Mouse (Mus musculus): ENCODE results near the gene Rasef. TPM values are rescaled to one million over a fixed set of nuclear protein-coding genes. Genes with fewer than 3 reads are reported as not detected.
"Not testable (repeated sequence)": the region's sequence is repeated elsewhere in the genome, so short reads cannot be mapped to it uniquely, and the experiment has no call there.

The Rasef gene
- total RNA-seq (2017) = not detected in 2 replicates

DNA sequence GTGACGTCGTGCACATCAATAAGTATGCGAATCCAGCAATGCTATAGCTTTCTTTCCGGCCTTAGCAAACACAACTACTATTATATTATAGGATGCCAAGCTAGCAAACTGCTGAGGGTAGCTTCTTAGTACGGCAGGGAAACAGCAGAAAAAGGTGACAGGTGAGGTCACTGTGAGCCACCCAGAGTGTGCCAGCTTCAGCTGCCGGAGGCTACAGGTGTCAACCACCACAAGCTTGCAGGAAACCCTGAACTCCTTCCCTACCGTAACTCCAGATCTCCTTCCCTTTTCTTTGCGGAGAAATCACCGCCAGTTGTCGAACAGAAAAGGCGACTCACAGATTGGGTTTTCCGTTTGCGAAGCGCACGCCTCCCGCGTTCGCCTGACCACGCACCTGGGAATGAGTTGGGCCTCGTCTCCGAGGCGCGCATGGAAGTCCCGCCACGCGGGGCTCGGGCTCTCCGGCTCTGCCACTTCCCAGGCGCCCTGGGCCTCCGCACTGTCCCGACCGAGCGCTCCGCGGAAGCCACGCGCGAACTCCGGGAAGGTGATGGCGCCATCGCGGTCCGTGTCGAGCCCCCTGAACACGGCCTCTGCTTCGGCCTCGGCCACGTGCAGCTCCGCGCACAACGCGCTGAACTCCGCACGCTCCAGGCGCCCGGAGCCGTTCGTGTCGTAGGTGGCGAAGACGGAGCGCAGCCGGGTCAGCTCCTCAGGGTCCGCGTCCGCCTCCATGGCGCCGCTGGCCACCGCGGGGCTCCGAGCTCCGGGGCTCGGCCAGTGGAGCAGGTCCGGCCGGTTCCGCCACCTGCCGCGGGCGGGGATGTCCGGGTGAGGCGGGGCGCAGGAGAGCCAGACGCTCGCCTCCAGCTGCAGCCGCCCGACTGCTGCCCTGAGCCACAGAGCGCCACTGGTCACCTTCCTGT, at the start of gene Rasef:
TSS of gene Rasef (minus strand) at position 735 of the 926 bp plus-strand sequence.
- ATAC-seq (replicated peaks in 1 of 2; ENCODE audit: insufficient read depth in 1 of 2, low FRiP score in 2 of 2, low TSS enrichment in 1 of 2, low read depth in 1 of 2, poor library complexity in 2 of 2, severe bottlenecking in 2 of 2) = 0 out of 4 replicates have a peak, but pooled peaks of 1 of the 2 experiments have one; percentile 10

DNA sequence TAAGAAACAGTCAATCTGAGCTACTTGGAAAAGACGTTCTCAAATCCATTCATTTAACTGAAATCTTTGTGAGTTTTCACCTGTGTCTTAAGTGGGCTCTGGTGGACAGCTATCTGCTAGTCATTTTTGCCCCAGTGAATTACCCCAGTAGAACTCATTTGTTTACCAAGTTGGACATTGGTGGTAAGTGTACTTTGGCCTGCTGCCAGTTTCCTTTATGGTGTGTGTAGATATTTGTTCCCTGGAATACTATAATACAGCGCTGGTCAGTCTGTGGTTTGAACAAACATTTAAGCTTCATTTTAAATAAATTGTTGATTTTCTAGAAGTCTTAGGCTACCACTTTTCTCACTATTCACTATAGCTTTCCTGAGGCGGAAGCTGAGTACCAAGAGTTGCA, 35.8 kb upstream of the Rasef start:
- ATAC-seq (replicated peaks in 1 of 2; ENCODE audit: insufficient read depth in 1 of 2, low FRiP score in 2 of 2, low TSS enrichment in 1 of 2, low read depth in 1 of 2, poor library complexity in 2 of 2, severe bottlenecking in 2 of 2) = no peak

DNA sequence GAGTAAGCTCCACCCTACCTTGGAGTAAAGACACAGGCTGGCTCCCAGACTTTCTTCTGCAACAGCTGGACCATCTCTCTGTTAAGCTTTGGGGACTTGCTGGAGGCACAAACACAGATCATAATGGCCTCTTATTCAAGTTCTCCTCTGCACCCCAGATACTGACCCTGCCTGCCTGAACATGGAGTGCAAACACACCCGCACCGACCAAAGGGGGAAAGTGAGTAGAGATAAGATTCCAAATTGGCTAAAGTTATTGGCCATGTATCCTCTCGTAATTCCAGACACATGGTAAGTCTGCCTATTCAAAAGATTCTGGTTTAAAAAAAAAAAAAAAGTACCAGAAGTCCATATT, 369 bp upstream of the Rasef start:
- no peak for ATAC-seq (replicated peaks in 1 of 2; ENCODE audit: insufficient read depth in 1 of 2, low FRiP score in 2 of 2, low TSS enrichment in 1 of 2, low read depth in 1 of 2, poor library complexity in 2 of 2, severe bottlenecking in 2 of 2)

DNA sequence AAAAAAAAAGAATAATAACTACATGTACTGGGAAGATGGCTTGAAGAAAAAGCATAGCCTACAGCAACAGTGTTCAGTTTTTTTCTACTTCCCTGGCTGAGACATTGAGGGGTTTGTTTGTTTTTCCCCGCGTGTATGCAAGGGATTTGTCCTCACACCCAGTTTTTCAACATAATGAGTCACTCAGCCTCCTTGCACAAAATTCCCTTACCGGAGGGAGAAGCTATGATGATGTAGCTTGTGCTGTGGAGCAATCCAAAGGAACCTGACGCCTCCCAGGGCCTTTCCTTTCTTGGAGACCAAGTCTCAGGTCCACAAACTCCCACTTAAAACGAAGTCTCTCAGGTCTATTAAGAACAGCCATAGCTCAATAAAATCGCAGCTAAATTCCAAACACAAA, 1.3 kb downstream of the Rasef start:
- ATAC-seq (replicated peaks in 1 of 2; ENCODE audit: insufficient read depth in 1 of 2, low FRiP score in 2 of 2, low TSS enrichment in 1 of 2, low read depth in 1 of 2, poor library complexity in 2 of 2, severe bottlenecking in 2 of 2) = no peak

DNA sequence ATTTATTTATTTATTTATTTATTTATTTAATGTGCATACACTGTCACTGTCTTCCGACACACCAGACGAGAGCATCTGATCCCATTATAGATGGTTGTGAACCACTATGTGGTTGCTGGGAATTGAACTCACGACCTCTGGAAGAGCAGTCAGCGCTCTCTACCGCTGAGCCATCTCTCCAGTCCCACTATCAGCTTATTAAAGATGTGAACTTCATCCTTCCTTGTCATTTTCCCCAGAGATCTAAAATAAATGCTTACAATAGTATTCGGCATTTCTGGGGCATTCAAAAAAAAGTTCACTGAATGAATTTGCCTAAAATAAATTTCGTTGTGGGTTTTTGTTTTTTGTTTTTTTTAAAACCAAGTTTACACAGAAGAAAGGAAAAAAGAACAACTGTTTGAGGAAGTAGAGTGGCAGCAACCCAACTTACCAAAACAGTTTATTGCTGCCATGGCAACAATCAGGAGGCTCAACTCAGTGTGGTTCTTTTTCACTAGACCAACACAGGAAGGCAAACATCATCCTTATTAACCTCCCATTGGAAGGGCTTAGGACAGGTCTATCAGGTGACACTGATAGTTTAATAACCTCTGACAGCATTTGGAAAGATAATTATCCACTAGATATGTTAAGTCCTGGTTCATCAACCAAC, 2.6 kb downstream of the Rasef start:
- peak; percentile 7 to 37; a peak in 1 of 4 replicates for ATAC-seq (replicated peaks in 1 of 2; ENCODE audit: insufficient read depth in 1 of 2, low FRiP score in 2 of 2, low TSS enrichment in 1 of 2, low read depth in 1 of 2, poor library complexity in 2 of 2, severe bottlenecking in 2 of 2)

DNA sequence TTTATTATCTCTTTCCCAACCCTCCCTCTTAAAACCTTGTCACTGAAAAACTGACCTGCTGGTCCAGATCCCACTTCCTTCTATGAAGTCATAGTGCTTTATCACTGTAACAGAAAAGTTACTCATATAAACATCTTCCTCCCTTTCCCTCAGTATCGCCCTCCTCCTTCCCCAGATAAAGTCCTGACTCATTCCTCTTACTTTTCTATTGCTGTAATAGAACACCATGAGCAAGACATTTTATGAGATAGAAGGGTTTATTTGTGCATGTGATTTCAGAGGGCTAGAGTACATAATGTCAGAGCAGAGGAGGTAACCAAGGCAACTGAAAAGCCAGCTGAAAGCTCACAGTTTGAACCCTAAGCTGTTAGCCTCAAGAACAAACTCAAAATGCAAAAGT, 6.6 kb downstream of the Rasef start:
- no peak for ATAC-seq (replicated peaks in 1 of 2; ENCODE audit: insufficient read depth in 1 of 2, low FRiP score in 2 of 2, low TSS enrichment in 1 of 2, low read depth in 1 of 2, poor library complexity in 2 of 2, severe bottlenecking in 2 of 2)

DNA sequence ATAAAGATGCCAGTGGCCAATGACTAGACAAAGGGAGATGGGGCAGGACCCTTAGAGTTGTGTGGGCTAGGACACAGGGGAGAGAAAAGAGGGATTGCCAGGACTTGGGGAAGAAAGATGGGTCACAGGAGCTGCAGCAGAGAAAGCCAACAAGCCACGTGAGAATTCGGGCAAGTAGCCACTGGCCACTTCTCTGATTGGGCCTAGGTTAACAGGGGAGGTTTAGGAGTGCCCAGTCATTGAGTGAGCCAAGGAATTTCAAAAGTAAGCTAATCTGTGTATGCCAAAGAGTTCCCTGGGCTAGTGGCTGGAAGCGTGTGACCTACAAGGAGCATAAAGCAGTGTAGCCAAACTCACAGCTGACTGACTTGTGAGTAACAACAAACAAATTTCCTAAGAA, 9.7 kb downstream of the Rasef start:
- ATAC-seq (replicated peaks in 1 of 2; ENCODE audit: insufficient read depth in 1 of 2, low FRiP score in 2 of 2, low TSS enrichment in 1 of 2, low read depth in 1 of 2, poor library complexity in 2 of 2, severe bottlenecking in 2 of 2) = no peak

DNA sequence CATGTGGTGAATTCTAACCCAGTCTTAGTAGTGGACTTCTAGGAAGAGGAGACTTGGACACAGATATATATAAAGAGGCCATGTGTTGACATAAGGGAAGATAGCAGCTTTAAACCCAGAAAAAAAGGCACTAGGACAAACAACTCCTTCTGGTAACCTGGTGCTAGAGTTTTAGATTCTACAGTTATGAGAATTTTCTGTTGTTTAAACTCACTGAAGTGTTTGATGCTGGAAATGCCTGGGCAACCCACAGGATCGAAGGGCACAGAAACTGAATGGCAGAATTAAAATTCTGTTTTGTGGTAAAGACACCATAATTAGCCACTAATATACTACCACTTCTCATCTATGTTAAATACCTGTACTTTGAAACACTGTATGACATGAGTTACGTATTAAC, 15.5 kb downstream of the Rasef start:
- no peak for ATAC-seq (replicated peaks in 1 of 2; ENCODE audit: insufficient read depth in 1 of 2, low FRiP score in 2 of 2, low TSS enrichment in 1 of 2, low read depth in 1 of 2, poor library complexity in 2 of 2, severe bottlenecking in 2 of 2)

DNA sequence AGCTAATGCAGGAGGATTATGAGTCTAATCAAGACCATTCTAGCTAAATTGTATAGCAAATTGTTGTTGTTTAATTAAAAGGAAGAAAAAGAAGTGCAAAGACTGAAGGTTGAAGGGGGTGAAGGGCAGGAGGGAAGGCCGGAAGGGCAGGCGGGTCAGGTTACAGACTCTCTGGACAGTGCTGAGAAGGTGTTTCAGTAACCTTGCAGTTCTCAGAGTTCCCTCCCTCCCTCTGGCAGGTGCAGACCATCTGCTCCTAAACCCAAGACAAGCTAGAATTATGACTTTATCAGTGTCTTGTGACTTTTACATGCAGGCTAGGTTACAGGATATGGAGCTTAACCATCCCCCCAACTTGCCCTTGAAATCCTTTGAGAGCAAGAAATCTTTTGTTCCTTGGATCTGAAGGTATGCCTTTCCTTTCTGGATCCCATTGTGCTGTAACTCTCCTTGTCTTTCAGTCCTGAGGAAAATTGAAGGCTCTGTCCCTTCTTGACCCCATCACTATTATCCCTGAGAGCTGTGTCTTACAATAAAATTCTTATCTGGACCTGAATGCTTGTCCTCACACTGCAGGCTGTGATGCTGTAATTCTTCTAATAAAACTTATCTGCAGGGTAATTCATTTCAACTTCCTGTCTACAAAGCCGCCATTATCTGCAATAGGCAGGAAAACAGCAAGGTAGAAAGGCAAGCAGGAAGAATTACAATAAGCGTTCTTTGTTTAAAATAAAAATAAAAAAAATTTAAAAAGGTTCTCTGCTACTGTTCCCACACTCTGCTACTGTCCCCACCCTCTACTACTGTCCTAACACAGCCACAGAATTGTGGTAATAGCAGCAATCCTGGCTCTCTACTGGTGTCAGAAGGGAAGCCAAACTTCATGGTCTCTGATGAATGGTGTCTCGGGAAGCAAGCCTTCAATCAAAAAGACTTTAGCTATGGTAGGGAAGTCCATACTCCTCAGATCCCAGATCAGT, 16.7 kb downstream of the Rasef start:
- no peak for ATAC-seq (replicated peaks in 1 of 2; ENCODE audit: insufficient read depth in 1 of 2, low FRiP score in 2 of 2, low TSS enrichment in 1 of 2, low read depth in 1 of 2, poor library complexity in 2 of 2, severe bottlenecking in 2 of 2)

DNA sequence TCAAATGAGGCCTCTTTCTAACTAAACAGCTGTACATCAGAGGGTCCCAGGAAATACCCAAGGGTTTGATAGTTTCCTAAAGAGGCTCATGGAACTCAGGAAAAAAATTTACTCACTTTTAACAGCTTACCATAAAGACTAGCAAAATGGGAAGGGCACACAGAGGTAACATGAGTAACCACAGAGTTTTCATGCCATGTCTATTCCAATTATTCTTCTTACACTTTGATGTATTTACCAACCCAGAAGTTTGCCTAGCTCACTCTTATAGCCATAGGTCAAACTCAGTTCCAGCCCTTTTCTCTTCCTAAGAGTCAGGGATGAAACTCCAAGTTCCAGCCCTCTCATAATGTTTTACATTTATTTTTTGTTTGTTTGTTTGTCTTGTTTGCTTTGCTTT, 18.8 kb downstream of the Rasef start:
- no peak for ATAC-seq (replicated peaks in 1 of 2; ENCODE audit: insufficient read depth in 1 of 2, low FRiP score in 2 of 2, low TSS enrichment in 1 of 2, low read depth in 1 of 2, poor library complexity in 2 of 2, severe bottlenecking in 2 of 2)

DNA sequence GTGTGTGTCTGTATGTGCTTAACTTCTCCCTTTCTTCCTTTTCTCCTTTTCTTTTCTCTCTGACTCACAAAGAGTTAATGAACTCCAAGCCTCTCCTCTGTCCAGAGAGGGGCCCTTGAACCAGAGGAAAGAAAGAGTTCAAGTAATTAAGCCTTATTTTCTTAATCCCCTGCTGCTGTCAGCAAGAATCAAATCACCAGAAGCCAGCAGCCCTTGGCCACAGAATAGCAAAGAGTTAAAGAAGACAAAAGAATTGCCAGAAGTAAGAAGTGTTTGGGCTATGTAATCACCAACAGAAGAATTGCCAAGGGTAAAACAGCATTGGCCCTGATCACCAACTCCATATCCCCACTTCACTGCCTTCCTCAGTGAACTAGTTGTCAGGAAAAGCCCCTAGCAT, 20.2 kb downstream of the Rasef start:
- no peak for ATAC-seq (replicated peaks in 1 of 2; ENCODE audit: insufficient read depth in 1 of 2, low FRiP score in 2 of 2, low TSS enrichment in 1 of 2, low read depth in 1 of 2, poor library complexity in 2 of 2, severe bottlenecking in 2 of 2)

DNA sequence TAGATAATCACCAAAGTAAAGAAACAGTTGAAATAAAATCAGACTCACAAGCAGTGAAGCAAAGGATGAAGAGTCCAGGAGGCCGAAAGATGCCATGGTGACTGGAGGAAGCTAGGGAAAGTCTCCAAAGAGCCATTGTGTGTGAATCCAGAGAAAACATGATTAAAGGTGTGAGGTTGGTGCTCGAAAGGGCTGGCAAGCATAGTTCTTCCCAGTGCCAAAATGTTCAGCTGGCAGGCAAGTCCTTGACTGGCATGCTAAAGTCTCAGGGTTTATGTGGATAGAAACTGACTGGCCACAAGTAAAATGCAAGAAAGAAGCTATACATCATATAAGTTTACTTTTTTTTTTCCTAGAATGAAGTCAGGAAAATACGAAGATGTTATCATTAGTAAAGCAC, 22.6 kb downstream of the Rasef start:
- no peak for ATAC-seq (replicated peaks in 1 of 2; ENCODE audit: insufficient read depth in 1 of 2, low FRiP score in 2 of 2, low TSS enrichment in 1 of 2, low read depth in 1 of 2, poor library complexity in 2 of 2, severe bottlenecking in 2 of 2)

DNA sequence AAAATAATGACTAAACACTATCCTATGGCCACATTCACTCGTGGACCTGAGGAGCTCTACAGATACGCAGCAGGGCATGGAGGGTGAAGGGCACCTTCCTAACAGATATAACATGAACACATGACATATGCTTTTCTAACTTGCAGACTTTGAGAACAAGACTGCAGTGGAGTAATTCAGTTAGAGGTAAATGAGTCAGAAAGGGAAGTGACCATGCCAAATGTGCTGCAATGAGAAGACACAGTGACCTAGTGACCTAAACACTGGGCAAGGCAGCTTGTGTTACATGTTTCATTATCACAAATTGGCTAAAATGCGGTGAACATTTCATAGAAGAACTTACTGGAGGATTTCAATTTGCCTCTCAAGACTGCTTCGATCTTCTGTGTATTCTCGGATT, 42.6 kb downstream of the Rasef start:
- ATAC-seq (replicated peaks in 1 of 2; ENCODE audit: insufficient read depth in 1 of 2, low FRiP score in 2 of 2, low TSS enrichment in 1 of 2, low read depth in 1 of 2, poor library complexity in 2 of 2, severe bottlenecking in 2 of 2) = no peak

DNA sequence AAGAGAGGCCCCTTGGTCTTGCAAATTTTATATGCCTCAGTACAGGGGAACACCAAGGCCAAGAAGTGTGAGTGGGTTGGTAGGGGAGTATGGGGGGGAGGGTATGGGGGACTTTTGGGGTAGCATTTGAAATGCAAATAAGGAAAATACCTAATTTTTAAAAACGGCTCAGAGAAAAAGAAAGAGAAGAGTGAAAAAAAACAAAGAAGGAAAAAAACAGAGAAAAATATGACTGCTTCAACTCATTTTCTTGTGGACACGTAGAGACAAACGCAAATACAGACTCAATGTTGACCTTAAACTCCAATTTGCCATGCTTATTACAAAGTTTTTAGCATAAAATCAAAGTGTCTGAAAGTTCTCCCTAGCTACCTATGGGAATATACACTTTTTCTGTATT, 51.4 kb downstream of the Rasef start:
- ATAC-seq (replicated peaks in 1 of 2; ENCODE audit: insufficient read depth in 1 of 2, low FRiP score in 2 of 2, low TSS enrichment in 1 of 2, low read depth in 1 of 2, poor library complexity in 2 of 2, severe bottlenecking in 2 of 2) = no peak

DNA sequence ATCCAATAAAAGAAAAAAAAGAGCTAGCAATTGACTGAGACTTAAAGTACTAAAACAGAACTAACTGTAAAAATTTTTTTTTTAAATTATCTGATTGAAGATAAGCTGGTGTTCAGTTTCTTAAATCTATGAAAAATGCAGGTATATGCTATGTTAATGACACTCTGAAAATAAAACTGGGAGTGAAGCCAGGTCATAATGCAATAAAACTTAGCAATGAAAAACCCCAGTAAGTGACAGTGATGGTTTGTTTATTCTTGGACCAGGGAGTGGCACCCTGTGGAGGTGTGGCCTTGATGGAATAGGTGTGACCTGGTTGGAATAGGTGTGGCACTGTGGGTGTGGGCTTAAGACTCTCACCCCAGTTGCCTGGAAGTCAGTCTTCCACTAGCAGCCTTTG, 71.0 kb downstream of the Rasef start:
- no peak for ATAC-seq (replicated peaks in 1 of 2; ENCODE audit: insufficient read depth in 1 of 2, low FRiP score in 2 of 2, low TSS enrichment in 1 of 2, low read depth in 1 of 2, poor library complexity in 2 of 2, severe bottlenecking in 2 of 2)

DNA sequence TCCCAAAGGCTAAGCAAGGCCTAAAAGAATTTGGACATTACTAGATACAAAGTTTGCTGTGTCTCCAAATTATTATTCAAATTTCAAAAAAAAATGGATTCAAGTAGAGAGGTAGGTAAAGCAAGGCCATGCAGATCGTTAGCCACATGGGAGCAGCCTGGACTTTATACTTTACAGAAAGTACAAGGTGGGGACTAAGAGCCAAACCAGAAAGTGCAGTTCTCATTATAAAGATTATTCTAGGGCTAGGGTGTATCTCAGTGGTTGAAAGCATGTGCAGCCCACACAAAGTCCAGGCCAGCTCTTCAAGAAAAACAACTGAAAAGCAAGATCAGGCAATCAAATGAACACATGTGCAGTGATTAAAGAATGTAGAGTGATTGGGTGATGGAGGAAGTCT, 72.0 kb downstream of the Rasef start:
- ATAC-seq (replicated peaks in 1 of 2; ENCODE audit: insufficient read depth in 1 of 2, low FRiP score in 2 of 2, low TSS enrichment in 1 of 2, low read depth in 1 of 2, poor library complexity in 2 of 2, severe bottlenecking in 2 of 2) = no peak

DNA sequence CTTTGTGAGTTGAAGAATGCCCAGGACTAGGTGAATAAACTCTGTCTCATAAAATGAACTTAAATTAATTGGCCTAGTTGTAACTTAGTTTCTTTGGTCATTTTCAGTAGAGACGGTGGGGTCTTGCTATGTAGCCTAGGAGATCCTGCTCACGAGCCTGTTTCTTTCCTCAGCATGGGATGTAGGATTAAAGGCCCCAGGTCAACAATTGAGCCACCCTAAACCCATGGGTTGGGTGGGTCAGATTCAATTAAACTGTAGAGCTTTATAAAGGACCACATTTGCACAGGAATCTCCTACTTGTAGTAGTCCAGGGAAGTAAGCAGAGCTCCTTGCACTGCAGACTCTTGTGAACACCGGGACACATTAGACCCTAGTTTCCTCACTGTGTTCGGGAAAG, 107.6 kb downstream of the Rasef start, which contains the start of gene Gm428:
TSS of gene Gm428 (plus strand) at position 301 of the 400 bp plus-strand sequence.
- ATAC-seq (replicated peaks in 1 of 2; ENCODE audit: insufficient read depth in 1 of 2, low FRiP score in 2 of 2, low TSS enrichment in 1 of 2, low read depth in 1 of 2, poor library complexity in 2 of 2, severe bottlenecking in 2 of 2) = not testable (repeated sequence)

DNA sequence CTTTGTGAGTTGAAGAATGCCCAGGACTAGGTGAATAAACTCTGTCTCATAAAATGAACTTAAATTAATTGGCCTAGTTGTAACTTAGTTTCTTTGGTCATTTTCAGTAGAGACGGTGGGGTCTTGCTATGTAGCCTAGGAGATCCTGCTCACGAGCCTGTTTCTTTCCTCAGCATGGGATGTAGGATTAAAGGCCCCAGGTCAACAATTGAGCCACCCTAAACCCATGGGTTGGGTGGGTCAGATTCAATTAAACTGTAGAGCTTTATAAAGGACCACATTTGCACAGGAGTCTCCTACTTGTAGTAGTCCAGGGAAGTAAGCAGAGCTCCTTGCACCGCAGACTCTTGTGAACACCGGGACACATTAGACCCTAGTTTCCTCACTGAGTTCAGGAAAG, 122.7 kb downstream of the Rasef start, which contains the start of gene Gm11239:
TSS of gene Gm11239 (plus strand) at position 301 of the 400 bp plus-strand sequence.
- not testable (repeated sequence) for ATAC-seq (replicated peaks in 1 of 2; ENCODE audit: insufficient read depth in 1 of 2, low FRiP score in 2 of 2, low TSS enrichment in 1 of 2, low read depth in 1 of 2, poor library complexity in 2 of 2, severe bottlenecking in 2 of 2)

All from hematopoietic stem cell, adult 5-6 weeks (primary cell).